Mouse (Mus musculus): ENCODE results near the gene Ciapin1. TPM values are rescaled to one million over a fixed set of nuclear protein-coding genes. Genes with fewer than 3 reads are reported as not detected.

Ciapin1 gene
- total and polyA plus RNA-seq, 3 experiments: 122 to 263 TPM; not detected in 1

DNA sequence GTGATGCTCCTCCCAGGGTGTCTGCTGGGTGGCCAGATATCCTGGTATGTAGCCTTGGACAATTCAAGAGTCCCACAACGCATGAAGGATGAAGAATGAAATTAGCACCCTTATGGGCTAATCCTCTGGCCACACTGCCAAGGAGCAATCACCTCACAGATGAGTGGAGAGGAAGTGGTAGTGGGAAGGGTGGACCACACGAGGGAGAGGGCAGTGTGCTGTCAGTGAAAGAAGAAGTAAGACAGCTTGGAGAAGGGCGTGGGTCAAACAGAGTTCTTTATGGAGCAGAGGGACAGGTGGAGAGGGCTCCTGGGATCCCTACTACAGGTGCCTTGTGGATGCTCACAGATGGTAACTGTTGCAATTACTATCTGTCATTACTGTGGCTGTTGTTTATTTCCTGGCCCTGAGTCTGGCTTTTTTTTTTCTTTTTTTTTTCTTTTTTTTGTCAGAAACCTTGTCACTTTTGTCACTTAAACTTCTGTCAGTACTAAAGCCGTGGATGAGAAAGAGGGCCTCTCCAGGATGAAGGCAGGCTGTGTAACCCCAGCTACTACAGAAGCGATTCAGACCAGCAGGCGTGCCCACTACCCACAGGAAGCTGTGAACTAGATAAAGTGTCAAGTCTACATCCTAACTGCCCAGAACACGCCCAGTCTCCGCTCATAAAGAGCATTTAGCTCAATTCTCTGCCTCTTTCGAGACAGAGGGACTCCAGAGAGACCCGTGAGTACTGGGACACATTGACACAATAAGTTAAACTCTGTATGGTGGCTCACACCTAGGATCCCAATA lies 33.4 kb downstream of the Ciapin1 start:
- Histone ChIP-seq H3K4me1 (ENCODE audit: control insufficient read depth in 1 of 2, insufficient read depth in 2 of 2, low read length in 2 of 2) (peaks cover 8 to 43% of the 10 kb centered on the region in 2 experiments), H3K4me3 (ENCODE audit: control insufficient read depth in 1 of 2, insufficient read depth in 1 of 2, low read depth in 2 of 2, low read length in 2 of 2) (no peak overlapping the region), H3K9me3 (replicated peaks; ENCODE audit: insufficient read depth, low read length) (no peaks in the 10 kb centered on the region), H3K9ac (ENCODE audit: control insufficient read depth, low read depth, low read length, poor library complexity, severe bottlenecking) (no peak overlapping the region), H3K36me3 (ENCODE audit: control insufficient read depth in 1 of 2, insufficient read depth in 2 of 2, low read length in 2 of 2) (peaks cover 0 to 19% of the 10 kb centered on the region in 2 experiments; a peak in 2 of 4 replicates), H3K79me2 (ENCODE audit: control insufficient read depth, insufficient read depth, low read length, poor library complexity) (no peaks in the 10 kb centered on the region), H3K27me3 (ENCODE audit: control insufficient read depth in 1 of 2, insufficient read depth in 2 of 2, low read length in 2 of 2) (no peaks in the 10 kb centered on the region), H3K27ac (ENCODE audit: control insufficient read depth, low read depth, low read length) (no peak overlapping the region)
- peak; percentile 38; the same call in 1 of the 2 replicates for TF ChIP-seq GATA1 (IDR thresholded peaks at IDR 0.05; ENCODE audit: low read depth, low read length)
- TF ChIP-seq MYB (IDR thresholded peaks at IDR 0.05; ENCODE audit: low read depth, low read length): no peak
- peak in 1 of 2 experiments; percentile 40; a peak in 3 of 4 replicates for TF ChIP-seq EP300 (IDR thresholded peaks at IDR 0.05; ENCODE audit: low read depth in 1 of 2, low read length in 2 of 2)
- no peak for TF ChIP-seq MAZ (IDR thresholded peaks at IDR 0.05; ENCODE audit: low read depth, low read length)
- TF ChIP-seq UBTF (IDR thresholded peaks at IDR 0.05; ENCODE audit: borderline replicate concordance, insufficient read depth, low read depth, low read length): no peak
- peak; percentile 49; the same call in 1 of the 2 replicates for TF ChIP-seq ZNF384 (IDR thresholded peaks at IDR 0.05; ENCODE audit: low read depth, low read length)
- TF ChIP-seq SMC3 (IDR thresholded peaks at IDR 0.05; ENCODE audit: low read depth, low read length): 0 out of 2 replicates have a peak, but pooled peaks have one; percentile 2
- 0 out of 2 replicates have a peak, but pooled peaks have one; percentile 12 for TF ChIP-seq BHLHE40 (IDR thresholded peaks at IDR 0.05; ENCODE audit: borderline replicate concordance, low read depth, low read length)
- no peak for TF ChIP-seq ELF1 (IDR thresholded peaks at IDR 0.05; ENCODE audit: low read depth, low read length)
- 0 out of 2 replicates have a peak, but pooled peaks have one; percentile 12 for TF ChIP-seq TBP (IDR thresholded peaks at IDR 0.05; ENCODE audit: low read depth, low read length)
- no peak for TF ChIP-seq TAL1 (IDR thresholded peaks at IDR 0.05; ENCODE audit: low read length)
- DNase-seq (ENCODE audit: low read depth, low spot score): peak; percentile 56

DNA sequence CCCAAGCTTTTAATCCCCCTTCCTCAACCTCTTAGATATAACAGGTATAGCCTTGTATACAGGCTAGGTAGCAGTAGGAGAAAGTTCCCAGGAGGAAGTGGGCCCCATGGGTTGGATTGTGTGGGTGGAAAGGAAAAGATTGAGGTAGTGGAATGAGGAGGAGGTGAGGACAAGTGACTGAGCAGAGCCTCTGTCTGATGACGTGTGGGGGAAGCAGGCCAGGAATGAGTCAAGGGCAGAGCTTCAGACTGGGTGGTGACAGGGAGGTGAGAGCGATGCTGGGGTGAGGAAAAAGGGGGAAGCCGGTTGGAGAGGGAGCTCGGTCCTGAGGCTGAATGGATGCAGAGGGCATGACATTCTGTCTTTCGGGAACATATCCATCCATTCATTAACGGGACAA lies 34.6 kb downstream of the Ciapin1 start:
- no peaks in the 10 kb centered on the region for H3K27me3 ChIP-seq (ENCODE audit: control insufficient read depth in 1 of 2, insufficient read depth in 2 of 2, low read length in 2 of 2)
- peaks cover 8 to 43% of the 10 kb centered on the region in 2 experiments for H3K4me1 ChIP-seq (ENCODE audit: control insufficient read depth in 1 of 2, insufficient read depth in 2 of 2, low read length in 2 of 2)
- no peak overlapping the region for H3K4me3 ChIP-seq (ENCODE audit: control insufficient read depth in 1 of 2, insufficient read depth in 1 of 2, low read depth in 2 of 2, low read length in 2 of 2)
- no peak overlapping the region for H3K9ac ChIP-seq (ENCODE audit: control insufficient read depth, low read depth, low read length, poor library complexity, severe bottlenecking)
- DNase-seq (ENCODE audit: low read depth, low spot score): no peak
- H3K36me3 ChIP-seq (ENCODE audit: control insufficient read depth in 1 of 2, insufficient read depth in 2 of 2, low read length in 2 of 2): peaks cover 0 to 19% of the 10 kb centered on the region in 2 experiments; a peak in 2 of 4 replicates
- TF ChIP-seq GATA1 (IDR thresholded peaks at IDR 0.05; ENCODE audit: low read depth, low read length) (no peak), KAT2A (conservative IDR thresholded peaks at IDR 0.05; ENCODE audit: low read depth, low read length) (no peak), UBTF (IDR thresholded peaks at IDR 0.05; ENCODE audit: borderline replicate concordance, insufficient read depth, low read depth, low read length) (no peak), MAX (IDR thresholded peaks at IDR 0.05; ENCODE audit: low read length) (no peak), USF1 (IDR thresholded peaks at IDR 0.05; ENCODE audit: low read depth, low read length) (no peak), CHD1 (IDR thresholded peaks at IDR 0.05; ENCODE audit: low read depth, low read length) (no peak), MAFK (IDR thresholded peaks at IDR 0.05; ENCODE audit: borderline replicate concordance, low read depth, low read length) (no peak), JUND (IDR thresholded peaks at IDR 0.05; ENCODE audit: low read depth, low read length) (no peak), NELFE (IDR thresholded peaks at IDR 0.05; ENCODE audit: low read depth, low read length) (no peak), NRF1 (IDR thresholded peaks at IDR 0.05; ENCODE audit: insufficient read depth, low read depth, low read length, poor library complexity, severe bottlenecking) (no peak), SIN3A (IDR thresholded peaks at IDR 0.05; ENCODE audit: low read length) (no peak), MAZ (IDR thresholded peaks at IDR 0.05; ENCODE audit: low read depth, low read length) (no peak), SMC3 (IDR thresholded peaks at IDR 0.05; ENCODE audit: low read depth, low read length) (no peak), ELF1 (IDR thresholded peaks at IDR 0.05; ENCODE audit: low read depth, low read length) (no peak), BHLHE40 (IDR thresholded peaks at IDR 0.05; ENCODE audit: borderline replicate concordance, low read depth, low read length) (no peak), TAL1 (IDR thresholded peaks at IDR 0.05; ENCODE audit: low read length) (no peak), EP300 (IDR thresholded peaks at IDR 0.05; ENCODE audit: low read depth in 1 of 2, low read length in 2 of 2) (no peak), MXI1 (IDR thresholded peaks at IDR 0.05; ENCODE audit: low read depth, low read length) (no peak)
- H3K9me3 ChIP-seq (replicated peaks; ENCODE audit: insufficient read depth, low read length): no peaks in the 10 kb centered on the region
- H3K79me2 ChIP-seq (ENCODE audit: control insufficient read depth, insufficient read depth, low read length, poor library complexity): no peaks in the 10 kb centered on the region
- no peak overlapping the region for H3K27ac ChIP-seq (ENCODE audit: control insufficient read depth, low read depth, low read length)

Data from MEL (cell line).